Mouse (Mus musculus) layer of hippocampus, postnatal 10 days (tissue): ENCODE results near the gene Mrpl49. TPM values are rescaled to one million over a fixed set of nuclear protein-coding genes. Genes with fewer than 3 reads are reported as not detected.

Experiments
- DNase-seq, 2 experiments: peaks; one replicate each; pipeline ENCODE4 v3.0.0; 2021; ENCODE audit warnings: low spot score in 2 of 2
- total RNA-seq, 2 experiments: library from RNA; stranded (reverse); gene quantifications; 2 replicates each; pipeline ENCODE4 v1.2.3; 2021

Mrpl49 gene
- total RNA-seq, 2 experiments from 2014 or later, result 40.3 to 42.4 TPM

GRCm38 (mm10) chr19:6040002-6040401 is 17.6 kb downstream of the Mrpl49 start:
- no peak for DNase-seq

- DNase-seq, result no peak
Observed at GRCm38 (mm10) chr19:6038326-6038725, 19.3 kb downstream of the Mrpl49 start.

GRCm38 (mm10) chr19:6037695-6038094 is 19.9 kb downstream of the Mrpl49 start:
- no peak for DNase-seq

GRCm38 (mm10) chr19:6035966-6036585 is 21.5 kb downstream of the Mrpl49 start:
- no peak for DNase-seq

- DNase-seq, result no peak
Observed at GRCm38 (mm10) chr19:6030520-6031280, 26.9 kb downstream of the Mrpl49 start.

GRCm38 (mm10) chr19:6029426-6029825 is 28.2 kb downstream of the Mrpl49 start:
- DNase-seq, result no peak

- no peak for DNase-seq
Observed at GRCm38 (mm10) chr19:6028991-6029390, 28.6 kb downstream of the Mrpl49 start.

GRCm38 (mm10) chr19:6023930-6024329 is 33.7 kb downstream of the Mrpl49 start:
- no peak for DNase-seq

GRCm38 (mm10) chr19:6023059-6023458 is 34.5 kb downstream of the Mrpl49 start:
- DNase-seq, result no peak

- DNase-seq, result no peak
Observed at GRCm38 (mm10) chr19:6020276-6020675, 37.3 kb downstream of the Mrpl49 start.

GRCm38 (mm10) chr19:6018142-6019089 is 39.2 kb downstream of the Mrpl49 start:
- peak; percentile 87 to 88 for DNase-seq

GRCm38 (mm10) chr19:6016532-6016931 is 41.1 kb downstream of the Mrpl49 start:
- DNase-seq, result peak; percentile 13 to 16

GRCm38 (mm10) chr19:6015511-6016315 is 41.9 kb downstream of the Mrpl49 start, which contains the start of gene Capn1:
Gene Capn1 (minus strand): TSS chr19:6015897.
- peak; percentile 63 to 73 for DNase-seq

GRCm38 (mm10) chr19:6014991-6015510 is 42.5 kb downstream of the Mrpl49 start:
- peak in 1 of 2 experiments; percentile 14 for DNase-seq

- DNase-seq, result no peak
Observed at GRCm38 (mm10) chr19:6013691-6014090, 43.9 kb downstream of the Mrpl49 start.

GRCm38 (mm10) chr19:6009137-6009536 is 48.4 kb downstream of the Mrpl49 start:
- no peak for DNase-seq

- no peak for DNase-seq
Observed at GRCm38 (mm10) chr19:6007013-6007412, 50.6 kb downstream of the Mrpl49 start.

- no peak for DNase-seq
Observed at GRCm38 (mm10) chr19:6005541-6005940, 52.0 kb downstream of the Mrpl49 start.
